Mouse (Mus musculus) kidney, adult 10 weeks (tissue): ENCODE results near the gene Olfr147. TPM values are rescaled to one million over a fixed set of nuclear protein-coding genes. Genes with fewer than 3 reads are reported as not detected.

ENCODE experiments used
- polyA plus RNA-seq: library from polyadenylated mRNA; stranded (reverse); fragments of 350-450 nt; fragmentation: Illumina TruSeq; extraction: RNeasy Lipid Tissue Mini Kit (QIAGEN cat#74804); gene quantifications from one replicate; pipeline ENCODE4 v1.2.3, GENCODE M21; 2014; ENCODE audit warnings: low read depth, low replicate concordance

The Olfr147 gene
- not detected for polyA plus RNA-seq

GRCm38 (mm10) chr9:38401398-38401797, at the start of gene Olfr147:
Olfr147 (plus strand) TSS chr9:38401698.

GRCm38 (mm10) chr9:38366596-38366995, 34.9 kb upstream of the Olfr147 start, which contains the start of gene Olfr250:
Olfr250 (plus strand) TSS chr9:38366896.

GRCm38 (mm10) chr9:38376786-38377185, 24.7 kb upstream of the Olfr147 start, which contains the start of gene Olfr251:
Olfr251 (plus strand) TSS chr9:38377086.

GRCm38 (mm10) chr9:38429155-38429554, 27.7 kb downstream of the Olfr147 start, which contains the start of gene Olfr901:
Olfr901 (plus strand) TSS chr9:38429455.

GRCm38 (mm10) chr9:38447352-38447751, 45.9 kb downstream of the Olfr147 start, which contains the start of gene Olfr902:
Olfr902 (plus strand) TSS chr9:38447652.

Other genes with a start within 250 kb of the Olfr147 start
- gene Olfr891, start 220.9 kb upstream of the Olfr147 start, polyA plus RNA-seq = not detected
- not detected for gene Olfr893, start 193.3 kb upstream of the Olfr147 start, polyA plus RNA-seq
- gene Olfr894, start 183.6 kb upstream of the Olfr147 start, polyA plus RNA-seq = not detected
- not detected for gene Olfr143, start 148.9 kb upstream of the Olfr147 start, polyA plus RNA-seq
- not detected for gene Olfr895, start 133.8 kb upstream of the Olfr147 start, polyA plus RNA-seq
- gene Olfr896-ps1, start 110.6 kb upstream of the Olfr147 start, polyA plus RNA-seq = not detected
- gene Olfr25, start 72.6 kb upstream of the Olfr147 start, polyA plus RNA-seq = not detected
- not detected for gene Olfr898, start 53.3 kb upstream of the Olfr147 start, polyA plus RNA-seq
- gene Olfr250, start 34.8 kb upstream of the Olfr147 start, polyA plus RNA-seq = not detected
- not detected for gene Olfr251, start 24.6 kb upstream of the Olfr147 start, polyA plus RNA-seq
- not detected for gene Olfr901, start 27.8 kb downstream of the Olfr147 start, polyA plus RNA-seq
- gene Olfr902, start 46.0 kb downstream of the Olfr147 start, polyA plus RNA-seq = not detected
- not detected for gene Olfr904, start 61.4 kb downstream of the Olfr147 start, polyA plus RNA-seq
- not detected for gene Olfr905, start 69.4 kb downstream of the Olfr147 start, polyA plus RNA-seq
- gene Olfr906, start 85.4 kb downstream of the Olfr147 start, polyA plus RNA-seq = not detected
- gene Olfr907, start 94.1 kb downstream of the Olfr147 start, polyA plus RNA-seq = not detected
- not detected for gene Olfr911-ps1, start 119.9 kb downstream of the Olfr147 start, polyA plus RNA-seq
- gene Olfr910, start 136.2 kb downstream of the Olfr147 start, polyA plus RNA-seq = not detected
- not detected for gene Olfr912, start 178.5 kb downstream of the Olfr147 start, polyA plus RNA-seq
- gene Olfr913, start 191.1 kb downstream of the Olfr147 start, polyA plus RNA-seq = not detected
- gene Olfr914, start 203.4 kb downstream of the Olfr147 start, polyA plus RNA-seq = not detected